14 mouse cellular contexts compared by ENCODE assay signal in the genomic region with DNA sequence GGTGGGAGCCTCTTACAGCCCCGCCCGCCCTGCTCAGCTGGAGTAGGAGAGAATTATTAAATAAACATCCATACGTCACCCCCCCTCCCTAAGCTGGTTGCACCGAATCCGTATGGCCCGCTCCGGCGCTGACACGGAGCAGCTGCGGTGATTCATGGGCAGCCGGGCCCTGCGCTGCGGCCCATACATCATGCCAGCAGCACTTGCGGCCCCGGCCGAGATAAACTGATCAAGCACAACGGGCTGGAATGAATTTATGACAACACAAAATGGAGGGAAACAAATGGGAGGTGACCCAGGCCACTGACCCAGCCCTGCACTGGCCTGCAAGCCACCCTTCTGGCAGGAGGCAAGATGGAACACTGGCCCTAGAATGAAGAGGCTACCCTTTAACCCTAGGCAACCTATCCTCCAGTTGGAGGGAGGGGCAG. TPM values are rescaled to one million over a fixed set of nuclear protein-coding genes. Genes with fewer than 3 reads are reported as not detected.
DNase-seq lines count a peak whose midpoint lies in the region; ATAC-seq and TF ChIP-seq lines count a peak whose summit lies in the region.
"Had no signal": no experiment of that assay in that cellular context is flagged by ENCODE, and none has a peak within 500 bp of the region (broad histone marks: within the 10 kb centered on the region; RNA-seq: fewer than 3 reads in every experiment).

No protein-coding gene starts in this region.

- no peak overlapping the region for H3K27ac ChIP-seq in kidney, embryonic 14.5 days (ENCODE audit: low read depth, low read length)
- peak overlapping the region; percentile 69 for H3K27ac ChIP-seq in hindbrain, embryonic 12.5 days
- H3K27ac ChIP-seq in cerebellum, adult 2 months (ENCODE audit: insufficient read depth, low read length): no peak overlapping the region; the same call in 1 of the 2 replicates
- H3K27ac ChIP-seq: heart, embryonic 13.5 days; liver, embryonic 14.5 days; midbrain, embryonic 13.5 days had no signal

- DNase-seq in kidney, adult 18-20 months: no peak
- peak; percentile 65 to 67 for DNase-seq in adrenal gland, postnatal 36 days
- peak; percentile 55 for DNase-seq in neural tube, embryonic 10.5 days (ENCODE audit: extremely low spot score, low spot score)
- no peak for DNase-seq in thymus, postnatal 0 days (ENCODE audit: low spot score)
- DNase-seq in testis, postnatal 14 days (ENCODE audit: low spot score): no peak
- no peak for DNase-seq in cerebellum, adult 2 months
- DNase-seq: cerebellum, postnatal 14 days; thymus, postnatal 14 days had no signal

- 18% methylated on average over 17 of the region's 17 CpGs for WGBS in kidney, embryonic 14.5 days
- 81% methylated on average over 17 of the region's 17 CpGs for WGBS in hindbrain, embryonic 12.5 days
- WGBS in cerebellum, adult 2 months: 94% methylated on average over 17 of the region's 17 CpGs

- H3K36me3 ChIP-seq in kidney, embryonic 14.5 days (ENCODE audit: control insufficient read depth, insufficient read depth, low read length): peaks cover 72% of the 10 kb centered on the region
- peaks cover 87% of the 10 kb centered on the region for H3K36me3 ChIP-seq in hindbrain, embryonic 12.5 days

- H3K27me3 ChIP-seq in kidney, embryonic 14.5 days (ENCODE audit: control insufficient read depth, insufficient read depth, low read length): no peaks in the 10 kb centered on the region
- H3K27me3 ChIP-seq in hindbrain, embryonic 12.5 days: no peaks in the 10 kb centered on the region
- no peaks in the 10 kb centered on the region for H3K27me3 ChIP-seq in cerebellum, adult 2 months (ENCODE audit: control insufficient read depth, insufficient read depth, low read length)
- H3K27me3 ChIP-seq: heart, embryonic 13.5 days had no signal

- H3K9me3 ChIP-seq in kidney, embryonic 14.5 days (ENCODE audit: control insufficient read depth, low read length): peaks cover 10% of the 10 kb centered on the region
- no peaks in the 10 kb centered on the region; the same call in 1 of the 2 replicates for H3K9me3 ChIP-seq in hindbrain, embryonic 12.5 days (replicated peaks)

- peaks cover 32% of the 10 kb centered on the region for H3K4me1 ChIP-seq in kidney, embryonic 14.5 days (ENCODE audit: control insufficient read depth, insufficient read depth, low read length)
- peaks cover 63% of the 10 kb centered on the region for H3K4me1 ChIP-seq in hindbrain, embryonic 12.5 days
- H3K4me1 ChIP-seq in cerebellum, adult 2 months (ENCODE audit: control insufficient read depth, insufficient read depth, low read length): no peaks in the 10 kb centered on the region

- ATAC-seq in kidney, embryonic 14.5 days (ENCODE audit: low FRiP score, low TSS enrichment): peak; percentile 77
- peak; percentile 50 for ATAC-seq in hindbrain, embryonic 12.5 days (ENCODE audit: low FRiP score)
- ATAC-seq: inflammation-experienced regulatory T-cells, adult 6 months; midbrain, embryonic 13.5 days had no signal

- TF ChIP-seq POLR2A in cerebellum, adult 2 months (IDR thresholded peaks at IDR 0.05; ENCODE audit: borderline replicate concordance, insufficient read depth, low read length): no peak

- no peak overlapping the region for H3K9ac ChIP-seq in kidney, embryonic 14.5 days (ENCODE audit: low read depth, low read length)
- 0 out of 2 replicates have a peak overlapping the region, but pooled peaks have one; percentile 9 for H3K9ac ChIP-seq in hindbrain, embryonic 12.5 days
- H3K9ac ChIP-seq: heart, embryonic 13.5 days; liver, embryonic 14.5 days; midbrain, embryonic 13.5 days had no signal

- no peak overlapping the region for H3K4me3 ChIP-seq in kidney, embryonic 14.5 days (ENCODE audit: low read length)
- no peak overlapping the region for H3K4me3 ChIP-seq in hindbrain, embryonic 12.5 days
- H3K4me3 ChIP-seq in cerebellum, adult 2 months (replicated peaks; ENCODE audit: insufficient read depth, low read depth, low read length): no peak overlapping the region
- H3K4me3 ChIP-seq: heart, embryonic 13.5 days; midbrain, embryonic 13.5 days had no signal

- H3K4me2 ChIP-seq in kidney, embryonic 14.5 days (replicated peaks; ENCODE audit: low read depth, low read length): no peak overlapping the region
- H3K4me2 ChIP-seq in hindbrain, embryonic 12.5 days (replicated peaks): no peak overlapping the region
- H3K4me2 ChIP-seq: heart, embryonic 13.5 days; midbrain, embryonic 13.5 days had no signal

- TF ChIP-seq CTCF in cerebellum, adult 2 months (IDR thresholded peaks at IDR 0.05; ENCODE audit: borderline replicate concordance, insufficient read depth, low read depth, low read length): no peak

RNA-seq across cellular contexts. Expression of gene Armh1, which starts 24.4 kb away (rescaled TPM):
- polyA plus RNA-seq in kidney, embryonic 14.5 days (2014; fragmentation: Nextera tagmentation; extraction: Ambion mirVana): 0.15 and 0.54 TPM in 2 replicates
- total RNA-seq in adrenal gland, postnatal 36 days (2021): 1 to 10 TPM; 2.8 to 3.5 TPM
- polyA plus RNA-seq in hindbrain, embryonic 12.5 days (2016; fragmentation: Nextera tagmentation; extraction: Ambion mirVana): 0.78 and 1.3 TPM in 2 replicates
- 0.38 and 0.45 TPM in 2 replicates for polyA plus RNA-seq in thymus, postnatal 0 days (2015; fragmentation: Nextera tagmentation; extraction: Ambion mirVana)
- 0.52 and 0.67 TPM in 2 replicates for polyA plus RNA-seq in cerebellum, adult 2 months (2012; rRNA removed)
- polyA plus RNA-seq: inflammation-experienced regulatory T-cells, adult 6 months; liver, embryonic 14.5 days had no signal

RNA-seq across cellular contexts. Expression of gene Tmem53, which starts 24.5 kb away (rescaled TPM):
- polyA plus RNA-seq in kidney, embryonic 14.5 days (2014; fragmentation: Nextera tagmentation; extraction: Ambion mirVana): 10.1 and 13.8 TPM in 2 replicates
- total RNA-seq in adrenal gland, postnatal 36 days (2021): 10 to 100 TPM; 54.2 to 97.3 TPM
- 9.0 and 9.6 TPM in 2 replicates for polyA plus RNA-seq in hindbrain, embryonic 12.5 days (2016; fragmentation: Nextera tagmentation; extraction: Ambion mirVana)
- polyA plus RNA-seq in thymus, postnatal 0 days (2015; fragmentation: Nextera tagmentation; extraction: Ambion mirVana): 13.7 and 14.2 TPM in 2 replicates
- 7.0 and 7.6 TPM in 2 replicates for polyA plus RNA-seq in cerebellum, adult 2 months (2012; rRNA removed)

Comparison
In these comparisons a context has a peak if more than half of its experiments do, and no peak if none do; other contexts are left out.
1. DNase-seq: peak in adrenal gland, postnatal 36 days (2 of 2) and neural tube, embryonic 10.5 days (single experiment); none in kidney, adult 18-20 months (single experiment), thymus, postnatal 0 days (single experiment), testis, postnatal 14 days (single experiment) and cerebellum, adult 2 months (0 of 2).